Mouse (Mus musculus): ENCODE measurements around the gene Brd4. TPM values are rescaled to one million over a fixed set of nuclear protein-coding genes. Genes with fewer than 3 reads are reported as not detected.

Gene Brd4
- polyA plus RNA-seq, 1 experiment from 2014 or later, result 130 TPM

- 98% methylated on average over 7 of the region's 7 CpGs for WGBS
- DNase-seq (ENCODE audit: low spot score) (no peak), ATAC-seq (replicated peaks; ENCODE audit: low FRiP score) (no peak)
Observed at GRCm38 (mm10) chr17:32269151-32269550, 15.4 kb downstream of the Brd4 start.

GRCm38 (mm10) chr17:32268540-32268960, 16.0 kb downstream of the Brd4 start:
- no peaks in the 10 kb centered on the region for H3K9me3 ChIP-seq (ENCODE audit: control insufficient read depth, low read length)
- ATAC-seq (replicated peaks; ENCODE audit: low FRiP score) (no peak), DNase-seq (ENCODE audit: low spot score) (no peak)
- H3K4me2 ChIP-seq (ENCODE audit: low read depth, low read length, severe bottlenecking), result no peak overlapping the region
- H3K27ac ChIP-seq (ENCODE audit: low read depth, low read length), result no peak overlapping the region
- H3K36me3 ChIP-seq (ENCODE audit: control insufficient read depth, insufficient read depth, low read length), result no peaks in the 10 kb centered on the region
- WGBS, result 94% methylated on average over 3 of the region's 3 CpGs
- no peak overlapping the region for H3K4me3 ChIP-seq (ENCODE audit: low read depth, low read length)
- H3K27me3 ChIP-seq (ENCODE audit: control insufficient read depth, insufficient read depth, low read length), result no peaks in the 10 kb centered on the region
- H3K9ac ChIP-seq (ENCODE audit: low read length), result no peak overlapping the region
- H3K4me1 ChIP-seq (replicated peaks; ENCODE audit: control insufficient read depth, insufficient read depth, low read length), result 0 out of 2 replicates have a peak, but pooled peaks cover 2% of the 10 kb centered on the region

More at GRCm38 (mm10) chr17:32269151-32269550, 15.4 kb downstream of the Brd4 start:
- H3K9ac ChIP-seq (ENCODE audit: low read length), result no peak overlapping the region
- H3K27ac ChIP-seq (ENCODE audit: low read depth, low read length), result no peak overlapping the region
- 0 out of 2 replicates have a peak, but pooled peaks cover 2% of the 10 kb centered on the region for H3K4me1 ChIP-seq (replicated peaks; ENCODE audit: control insufficient read depth, insufficient read depth, low read length)
- H3K9me3 ChIP-seq (ENCODE audit: control insufficient read depth, low read length), result no peaks in the 10 kb centered on the region
- no peak overlapping the region for H3K4me2 ChIP-seq (ENCODE audit: low read depth, low read length, severe bottlenecking)
- no peak overlapping the region for H3K4me3 ChIP-seq (ENCODE audit: low read depth, low read length)
- no peaks in the 10 kb centered on the region for H3K27me3 ChIP-seq (ENCODE audit: control insufficient read depth, insufficient read depth, low read length)
- no peaks in the 10 kb centered on the region for H3K36me3 ChIP-seq (ENCODE audit: control insufficient read depth, insufficient read depth, low read length)

- ATAC-seq (replicated peaks; ENCODE audit: low FRiP score), result no peak
- no peaks in the 10 kb centered on the region for H3K36me3 ChIP-seq (ENCODE audit: control insufficient read depth, insufficient read depth, low read length)
- H3K4me2 ChIP-seq (ENCODE audit: low read depth, low read length, severe bottlenecking), result no peak overlapping the region
- 0 out of 2 replicates have a peak, but pooled peaks cover 2% of the 10 kb centered on the region for H3K4me1 ChIP-seq (replicated peaks; ENCODE audit: control insufficient read depth, insufficient read depth, low read length)
- no peak for DNase-seq (ENCODE audit: low spot score)
- WGBS, result 40% methylated on average over 2 of the region's 2 CpGs
- H3K4me3 ChIP-seq (ENCODE audit: low read depth, low read length), result no peak overlapping the region
- H3K9ac ChIP-seq (ENCODE audit: low read length), result no peak overlapping the region
- H3K27ac ChIP-seq (ENCODE audit: low read depth, low read length), result no peak overlapping the region
- H3K9me3 ChIP-seq (ENCODE audit: control insufficient read depth, low read length), result no peaks in the 10 kb centered on the region
- H3K27me3 ChIP-seq (ENCODE audit: control insufficient read depth, insufficient read depth, low read length), result no peaks in the 10 kb centered on the region
Observed at GRCm38 (mm10) chr17:32268096-32268495, 16.4 kb downstream of the Brd4 start.

- ATAC-seq (replicated peaks; ENCODE audit: low FRiP score), result no peak
- no peaks in the 10 kb centered on the region for H3K36me3 ChIP-seq (ENCODE audit: control insufficient read depth, insufficient read depth, low read length)
- no peak overlapping the region for H3K4me2 ChIP-seq (ENCODE audit: low read depth, low read length, severe bottlenecking)
- H3K27ac ChIP-seq (ENCODE audit: low read depth, low read length), result no peak overlapping the region
- 93% methylated on average over 1 of the region's 1 CpGs for WGBS
- no peak overlapping the region for H3K4me3 ChIP-seq (ENCODE audit: low read depth, low read length)
- H3K9me3 ChIP-seq (ENCODE audit: control insufficient read depth, low read length), result no peaks in the 10 kb centered on the region
- DNase-seq (ENCODE audit: low spot score), result no peak
- H3K9ac ChIP-seq (ENCODE audit: low read length), result no peak overlapping the region
- no peaks in the 10 kb centered on the region for H3K27me3 ChIP-seq (ENCODE audit: control insufficient read depth, insufficient read depth, low read length)
- H3K4me1 ChIP-seq (replicated peaks; ENCODE audit: control insufficient read depth, insufficient read depth, low read length), result 0 out of 2 replicates have a peak, but pooled peaks cover 2% of the 10 kb centered on the region
Observed at GRCm38 (mm10) chr17:32267617-32268016, 16.9 kb downstream of the Brd4 start.

- WGBS, result 96% methylated on average over 2 of the region's 2 CpGs
- Histone ChIP-seq H3K27me3 (ENCODE audit: control insufficient read depth, insufficient read depth, low read length) (no peaks in the 10 kb centered on the region), H3K4me3 (ENCODE audit: low read depth, low read length) (no peak overlapping the region), H3K9ac (ENCODE audit: low read length) (no peak overlapping the region), H3K36me3 (ENCODE audit: control insufficient read depth, insufficient read depth, low read length) (no peaks in the 10 kb centered on the region), H3K4me1 (replicated peaks; ENCODE audit: control insufficient read depth, insufficient read depth, low read length) (0 out of 2 replicates have a peak, but pooled peaks cover 2% of the 10 kb centered on the region), H3K9me3 (ENCODE audit: control insufficient read depth, low read length) (no peaks in the 10 kb centered on the region), H3K27ac (ENCODE audit: low read depth, low read length) (no peak overlapping the region), H3K4me2 (ENCODE audit: low read depth, low read length, severe bottlenecking) (no peak overlapping the region)
- DNase-seq (ENCODE audit: low spot score) (no peak), ATAC-seq (replicated peaks; ENCODE audit: low FRiP score) (no peak)
Observed at GRCm38 (mm10) chr17:32263672-32264071, 20.9 kb downstream of the Brd4 start.

- H3K9ac ChIP-seq (ENCODE audit: low read length), result no peak overlapping the region
- ATAC-seq (replicated peaks; ENCODE audit: low FRiP score), result no peak
- 92% methylated on average over 8 of the region's 8 CpGs for WGBS
Observed at GRCm38 (mm10) chr17:32262831-32263559, 21.5 kb downstream of the Brd4 start.

GRCm38 (mm10) chr17:32258869-32259268, 25.7 kb downstream of the Brd4 start:
- no peak overlapping the region for H3K4me2 ChIP-seq (ENCODE audit: low read depth, low read length, severe bottlenecking)
- no peaks in the 10 kb centered on the region for H3K4me1 ChIP-seq (replicated peaks; ENCODE audit: control insufficient read depth, insufficient read depth, low read length)
- H3K36me3 ChIP-seq (ENCODE audit: control insufficient read depth, insufficient read depth, low read length), result no peaks in the 10 kb centered on the region
- ATAC-seq (replicated peaks; ENCODE audit: low FRiP score) (no peak), DNase-seq (ENCODE audit: low spot score) (no peak)
- WGBS, result 98% methylated on average over 2 of the region's 2 CpGs
- no peak overlapping the region for H3K27ac ChIP-seq (ENCODE audit: low read depth, low read length)
- no peaks in the 10 kb centered on the region for H3K9me3 ChIP-seq (ENCODE audit: control insufficient read depth, low read length)
- no peak overlapping the region for H3K4me3 ChIP-seq (ENCODE audit: low read depth, low read length)
- no peaks in the 10 kb centered on the region for H3K27me3 ChIP-seq (ENCODE audit: control insufficient read depth, insufficient read depth, low read length)
- H3K9ac ChIP-seq (ENCODE audit: low read length), result no peak overlapping the region

More at GRCm38 (mm10) chr17:32262831-32263559, 21.5 kb downstream of the Brd4 start:
- no peaks in the 10 kb centered on the region for H3K27me3 ChIP-seq (ENCODE audit: control insufficient read depth, insufficient read depth, low read length)
- H3K4me3 ChIP-seq (ENCODE audit: low read depth, low read length), result no peak overlapping the region
- no peaks in the 10 kb centered on the region for H3K36me3 ChIP-seq (ENCODE audit: control insufficient read depth, insufficient read depth, low read length)
- DNase-seq (ENCODE audit: low spot score), result no peak
- no peak overlapping the region for H3K27ac ChIP-seq (ENCODE audit: low read depth, low read length)
- H3K9me3 ChIP-seq (ENCODE audit: control insufficient read depth, low read length), result no peaks in the 10 kb centered on the region
- H3K4me1 ChIP-seq (replicated peaks; ENCODE audit: control insufficient read depth, insufficient read depth, low read length), result no peaks in the 10 kb centered on the region
- H3K4me2 ChIP-seq (ENCODE audit: low read depth, low read length, severe bottlenecking), result no peak overlapping the region

- Histone ChIP-seq H3K4me3 (ENCODE audit: low read depth, low read length) (no peak overlapping the region), H3K36me3 (ENCODE audit: control insufficient read depth, insufficient read depth, low read length) (no peaks in the 10 kb centered on the region), H3K9me3 (ENCODE audit: control insufficient read depth, low read length) (no peaks in the 10 kb centered on the region), H3K27ac (ENCODE audit: low read depth, low read length) (no peak overlapping the region), H3K4me2 (ENCODE audit: low read depth, low read length, severe bottlenecking) (no peak overlapping the region), H3K27me3 (ENCODE audit: control insufficient read depth, insufficient read depth, low read length) (no peaks in the 10 kb centered on the region), H3K9ac (ENCODE audit: low read length) (no peak overlapping the region), H3K4me1 (replicated peaks; ENCODE audit: control insufficient read depth, insufficient read depth, low read length) (no peaks in the 10 kb centered on the region)
- no peak for DNase-seq (ENCODE audit: low spot score)
- WGBS, result 60% methylated on average over 6 of the region's 6 CpGs
- no peak for ATAC-seq (replicated peaks; ENCODE audit: low FRiP score)
Observed at GRCm38 (mm10) chr17:32257944-32258343, 26.6 kb downstream of the Brd4 start.

- Histone ChIP-seq H3K4me2 (ENCODE audit: low read depth, low read length, severe bottlenecking) (no peak overlapping the region), H3K27ac (ENCODE audit: low read depth, low read length) (no peak overlapping the region), H3K4me1 (replicated peaks; ENCODE audit: control insufficient read depth, insufficient read depth, low read length) (no peaks in the 10 kb centered on the region), H3K36me3 (ENCODE audit: control insufficient read depth, insufficient read depth, low read length) (no peaks in the 10 kb centered on the region), H3K9me3 (ENCODE audit: control insufficient read depth, low read length) (no peaks in the 10 kb centered on the region), H3K9ac (ENCODE audit: low read length) (no peak overlapping the region), H3K4me3 (ENCODE audit: low read depth, low read length) (no peak overlapping the region), H3K27me3 (ENCODE audit: control insufficient read depth, insufficient read depth, low read length) (no peaks in the 10 kb centered on the region)
- no peak for ATAC-seq (replicated peaks; ENCODE audit: low FRiP score)
- no peak for DNase-seq (ENCODE audit: low spot score)
- 90% methylated on average over 2 of the region's 2 CpGs for whole genome bisulfite sequencing
Observed at GRCm38 (mm10) chr17:32257452-32257851, 27.1 kb downstream of the Brd4 start.

All from forebrain, embryonic 11.5 days (tissue).